Mouse (Mus musculus): ENCODE measurements around the gene Zfp770. TPM values are rescaled to one million over a fixed set of nuclear protein-coding genes. Genes with fewer than 3 reads are reported as not detected.
"Not testable (repeated sequence)": the region's sequence is repeated elsewhere in the genome, so short reads cannot be mapped to it uniquely, and the experiment has no call there.

The Zfp770 gene
- polyA plus RNA-seq, 2 experiments: 5.8 to 7.1 TPM

GRCm38 (mm10) chr2:114231248-114231647 is 30.0 kb upstream of the Zfp770 start:
- H3K9me3 ChIP-seq (ENCODE audit: control insufficient read depth, low read length): no peaks in the 10 kb centered on the region
- DNase-seq (ENCODE audit: low spot score): no peak
- H3K27ac ChIP-seq (replicated peaks; ENCODE audit: low read depth, low read length): no peak overlapping the region
- H3K4me1 ChIP-seq (ENCODE audit: control insufficient read depth, insufficient read depth, low read length): no peaks in the 10 kb centered on the region
- no peaks in the 10 kb centered on the region for H3K27me3 ChIP-seq (ENCODE audit: control insufficient read depth, insufficient read depth, low read length)
- no peak for ATAC-seq (ENCODE audit: low FRiP score, low read depth)
- no peak overlapping the region for H3K4me2 ChIP-seq (replicated peaks; ENCODE audit: low read depth, low read length, severe bottlenecking)
- no peaks in the 10 kb centered on the region for H3K36me3 ChIP-seq (ENCODE audit: control insufficient read depth, insufficient read depth, low read length)
- no peak overlapping the region for H3K9ac ChIP-seq (ENCODE audit: low read depth, low read length, severe bottlenecking)
- no peak for TF ChIP-seq POLR2A (IDR thresholded peaks at IDR 0.05; ENCODE audit: borderline replicate concordance, extremely low read depth, insufficient read depth, insufficient read length)
- 28% methylated on average over 2 of the region's 2 CpGs for WGBS
- H3K4me3 ChIP-seq (replicated peaks; ENCODE audit: low read length): no peak overlapping the region

- Histone ChIP-seq H3K9me3 (ENCODE audit: control insufficient read depth, low read length) (no peaks in the 10 kb centered on the region), H3K27me3 (ENCODE audit: control insufficient read depth, insufficient read depth, low read length) (no peaks in the 10 kb centered on the region), H3K27ac (replicated peaks; ENCODE audit: low read depth, low read length) (no peak overlapping the region), H3K9ac (ENCODE audit: low read depth, low read length, severe bottlenecking) (no peak overlapping the region), H3K36me3 (ENCODE audit: control insufficient read depth, insufficient read depth, low read length) (no peaks in the 10 kb centered on the region), H3K4me2 (replicated peaks; ENCODE audit: low read depth, low read length, severe bottlenecking) (no peak overlapping the region), H3K4me3 (replicated peaks; ENCODE audit: low read length) (no peak overlapping the region), H3K4me1 (ENCODE audit: control insufficient read depth, insufficient read depth, low read length) (no peaks in the 10 kb centered on the region)
- no peak for TF ChIP-seq POLR2A (IDR thresholded peaks at IDR 0.05; ENCODE audit: borderline replicate concordance, extremely low read depth, insufficient read depth, insufficient read length)
- no peak for ATAC-seq (ENCODE audit: low FRiP score, low read depth)
- DNase-seq (ENCODE audit: low spot score): no peak
- 78% methylated on average over 2 of the region's 2 CpGs for WGBS
Measured at GRCm38 (mm10) chr2:114228672-114229071, 27.4 kb upstream of the Zfp770 start.

GRCm38 (mm10) chr2:114205036-114205435 is 3.8 kb upstream of the Zfp770 start:
- no peak for TF ChIP-seq POLR2A (IDR thresholded peaks at IDR 0.05; ENCODE audit: borderline replicate concordance, extremely low read depth, insufficient read depth, insufficient read length)
- Histone ChIP-seq H3K27ac (replicated peaks; ENCODE audit: low read depth, low read length) (no peak overlapping the region), H3K9me3 (ENCODE audit: control insufficient read depth, low read length) (no peaks in the 10 kb centered on the region), H3K36me3 (ENCODE audit: control insufficient read depth, insufficient read depth, low read length) (no peaks in the 10 kb centered on the region), H3K9ac (ENCODE audit: low read depth, low read length, severe bottlenecking) (no peak overlapping the region), H3K27me3 (ENCODE audit: control insufficient read depth, insufficient read depth, low read length) (no peaks in the 10 kb centered on the region), H3K4me2 (replicated peaks; ENCODE audit: low read depth, low read length, severe bottlenecking) (no peak overlapping the region), H3K4me1 (ENCODE audit: control insufficient read depth, insufficient read depth, low read length) (peaks cover 4% of the 10 kb centered on the region), H3K4me3 (replicated peaks; ENCODE audit: low read length) (no peak overlapping the region)
- ATAC-seq (ENCODE audit: low FRiP score, low read depth) (no peak), DNase-seq (ENCODE audit: low spot score) (no peak)
- 65% methylated on average over 6 of the region's 6 CpGs for WGBS

- DNase-seq (ENCODE audit: low spot score) (no peak), ATAC-seq (ENCODE audit: low FRiP score, low read depth) (no peak)
- H3K4me2 ChIP-seq (replicated peaks; ENCODE audit: low read depth, low read length, severe bottlenecking): peak overlapping the region; percentile 74
- 0 out of 2 replicates have a peak overlapping the region, but pooled peaks have one; percentile 75 for H3K27ac ChIP-seq (replicated peaks; ENCODE audit: low read depth, low read length)
- H3K4me3 ChIP-seq (replicated peaks; ENCODE audit: low read length): peak overlapping the region; percentile 92
- H3K4me1 ChIP-seq (ENCODE audit: control insufficient read depth, insufficient read depth, low read length): peaks cover 4% of the 10 kb centered on the region
- WGBS: 40% methylated on average over 4 of the region's 4 CpGs
- no peak for TF ChIP-seq POLR2A (IDR thresholded peaks at IDR 0.05; ENCODE audit: borderline replicate concordance, extremely low read depth, insufficient read depth, insufficient read length)
- H3K36me3 ChIP-seq (ENCODE audit: control insufficient read depth, insufficient read depth, low read length): peaks cover 8% of the 10 kb centered on the region
- H3K27me3 ChIP-seq (ENCODE audit: control insufficient read depth, insufficient read depth, low read length): no peaks in the 10 kb centered on the region
- H3K9ac ChIP-seq (ENCODE audit: low read depth, low read length, severe bottlenecking): peak overlapping the region; percentile 95
- no peaks in the 10 kb centered on the region for H3K9me3 ChIP-seq (ENCODE audit: control insufficient read depth, low read length)
Measured at GRCm38 (mm10) chr2:114201574-114201973, 305 bp upstream of the Zfp770 start.

GRCm38 (mm10) chr2:114196421-114196820 is 4.8 kb downstream of the Zfp770 start:
- Histone ChIP-seq H3K4me1 (ENCODE audit: control insufficient read depth, insufficient read depth, low read length) (peaks cover 4% of the 10 kb centered on the region), H3K9ac (ENCODE audit: low read depth, low read length, severe bottlenecking) (no peak overlapping the region), H3K27ac (replicated peaks; ENCODE audit: low read depth, low read length) (no peak overlapping the region), H3K4me3 (replicated peaks; ENCODE audit: low read length) (no peak overlapping the region), H3K27me3 (ENCODE audit: control insufficient read depth, insufficient read depth, low read length) (no peaks in the 10 kb centered on the region), H3K4me2 (replicated peaks; ENCODE audit: low read depth, low read length, severe bottlenecking) (no peak overlapping the region), H3K36me3 (ENCODE audit: control insufficient read depth, insufficient read depth, low read length) (peaks cover 24% of the 10 kb centered on the region), H3K9me3 (ENCODE audit: control insufficient read depth, low read length) (no peaks in the 10 kb centered on the region)
- no peak for ATAC-seq (ENCODE audit: low FRiP score, low read depth)
- no peak for TF ChIP-seq POLR2A (IDR thresholded peaks at IDR 0.05; ENCODE audit: borderline replicate concordance, extremely low read depth, insufficient read depth, insufficient read length)
- WGBS: 92% methylated on average over 5 of the region's 5 CpGs
- DNase-seq (ENCODE audit: low spot score): no peak

- not testable (repeated sequence) for H3K4me3 ChIP-seq (replicated peaks; ENCODE audit: low read length); ATAC-seq (ENCODE audit: low FRiP score, low read depth); H3K4me2 ChIP-seq (replicated peaks; ENCODE audit: low read depth, low read length, severe bottlenecking); DNase-seq (ENCODE audit: low spot score); H3K9me3 ChIP-seq (ENCODE audit: control insufficient read depth, low read length); H3K27me3 ChIP-seq (ENCODE audit: control insufficient read depth, insufficient read depth, low read length); H3K27ac ChIP-seq (replicated peaks; ENCODE audit: low read depth, low read length); H3K36me3 ChIP-seq (ENCODE audit: control insufficient read depth, insufficient read depth, low read length); H3K4me1 ChIP-seq (ENCODE audit: control insufficient read depth, insufficient read depth, low read length); H3K9ac ChIP-seq (ENCODE audit: low read depth, low read length, severe bottlenecking)
- WGBS: 50% methylated on average over 1 of the region's 6 CpGs
Measured at GRCm38 (mm10) chr2:114186924-114187323, 14.3 kb downstream of the Zfp770 start, which contains the start of gene Aqr. TSS of gene Aqr (minus strand) at chr2:114187024.

All from limb, embryonic 14.5 days (tissue).